Mouse (Mus musculus): ENCODE measurements around the gene Ppif. TPM values are rescaled to one million over a fixed set of nuclear protein-coding genes. Genes with fewer than 3 reads are reported as not detected.

The Ppif gene
- polyA plus RNA-seq, 1 experiment: 49.4 TPM

DNA sequence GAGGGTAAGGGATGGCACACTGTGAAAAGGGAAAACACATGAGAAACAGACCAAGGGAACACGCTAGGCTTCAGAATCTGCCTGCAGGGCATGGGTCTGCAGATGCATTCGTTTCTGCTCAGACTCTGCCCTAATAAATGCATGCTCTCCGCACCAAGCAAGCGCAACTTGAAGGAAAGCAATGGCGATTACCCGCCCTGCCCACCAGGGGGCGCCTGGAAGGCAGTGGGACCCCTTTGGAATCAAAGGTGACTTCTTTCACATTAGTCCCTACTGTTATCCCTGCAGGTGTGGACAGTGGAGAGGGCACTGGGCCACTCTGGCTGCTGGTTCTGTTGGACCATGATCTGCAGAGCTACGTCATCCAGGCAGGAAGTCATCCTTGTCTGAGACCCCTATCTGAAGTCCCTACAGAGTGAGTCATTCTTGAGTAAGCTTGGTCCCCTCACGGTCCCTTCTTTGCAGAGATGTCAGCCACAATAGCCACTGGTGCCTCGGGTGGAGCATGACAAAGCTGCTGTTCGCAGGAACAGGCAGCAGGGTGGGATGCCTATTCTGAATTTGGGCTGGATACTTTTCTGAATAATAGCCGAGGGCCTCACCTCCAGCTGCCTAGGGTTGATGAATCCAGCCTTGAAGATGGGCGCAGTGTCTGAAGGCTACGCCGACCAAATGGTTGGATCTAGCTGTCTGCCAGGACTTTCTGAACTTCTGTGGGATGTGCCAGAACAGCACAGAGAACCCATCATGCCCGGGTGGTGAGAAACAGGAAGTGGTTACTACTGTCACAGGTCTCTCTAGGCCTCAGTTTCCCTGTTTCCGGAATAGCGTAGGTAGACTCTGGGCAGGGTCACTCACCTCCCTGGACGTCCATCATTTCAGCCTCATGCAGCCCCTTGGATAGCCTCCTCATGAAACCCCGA, 32.5 kb downstream of the Ppif start:
- Histone ChIP-seq H3K4me3 (ENCODE audit: insufficient read depth, low read length) (no peak overlapping the region), H3K4me1 (ENCODE audit: control insufficient read depth, insufficient read depth, low read length) (no peaks in the 10 kb centered on the region), H3K27ac (ENCODE audit: insufficient read depth, low read length) (no peak overlapping the region)
- TF ChIP-seq CTCF (IDR thresholded peaks at IDR 0.05; ENCODE audit: extremely low read depth, insufficient read depth, low read length): peak; percentile 57
- no peak for TF ChIP-seq POLR2A (IDR thresholded peaks at IDR 0.05; ENCODE audit: extremely low read depth, insufficient read depth, low read length)

DNA sequence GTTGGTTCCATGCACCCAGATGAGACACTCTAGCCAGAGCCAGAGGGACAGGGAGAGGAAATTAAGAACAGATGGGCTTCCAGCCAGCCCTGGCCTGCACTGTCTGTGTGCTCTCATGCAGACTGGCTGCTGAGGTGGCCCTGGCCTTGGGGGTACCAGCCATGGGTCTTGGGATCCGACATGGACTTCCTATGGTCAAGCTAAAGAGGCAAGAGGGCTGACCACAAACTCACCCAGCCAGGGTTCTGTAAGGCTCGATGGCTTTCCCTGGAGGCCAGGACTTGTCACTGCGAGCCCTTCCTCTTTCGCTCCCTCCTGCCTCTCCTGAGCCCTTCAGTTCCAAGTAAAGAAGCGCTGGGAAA, 33.2 kb downstream of the Ppif start:
- Histone ChIP-seq H3K4me1 (ENCODE audit: control insufficient read depth, insufficient read depth, low read length) (no peaks in the 10 kb centered on the region), H3K27ac (ENCODE audit: insufficient read depth, low read length) (no peak overlapping the region), H3K4me3 (ENCODE audit: insufficient read depth, low read length) (no peak overlapping the region)
- TF ChIP-seq POLR2A (IDR thresholded peaks at IDR 0.05; ENCODE audit: extremely low read depth, insufficient read depth, low read length) (no peak), CTCF (IDR thresholded peaks at IDR 0.05; ENCODE audit: extremely low read depth, insufficient read depth, low read length) (no peak)

DNA sequence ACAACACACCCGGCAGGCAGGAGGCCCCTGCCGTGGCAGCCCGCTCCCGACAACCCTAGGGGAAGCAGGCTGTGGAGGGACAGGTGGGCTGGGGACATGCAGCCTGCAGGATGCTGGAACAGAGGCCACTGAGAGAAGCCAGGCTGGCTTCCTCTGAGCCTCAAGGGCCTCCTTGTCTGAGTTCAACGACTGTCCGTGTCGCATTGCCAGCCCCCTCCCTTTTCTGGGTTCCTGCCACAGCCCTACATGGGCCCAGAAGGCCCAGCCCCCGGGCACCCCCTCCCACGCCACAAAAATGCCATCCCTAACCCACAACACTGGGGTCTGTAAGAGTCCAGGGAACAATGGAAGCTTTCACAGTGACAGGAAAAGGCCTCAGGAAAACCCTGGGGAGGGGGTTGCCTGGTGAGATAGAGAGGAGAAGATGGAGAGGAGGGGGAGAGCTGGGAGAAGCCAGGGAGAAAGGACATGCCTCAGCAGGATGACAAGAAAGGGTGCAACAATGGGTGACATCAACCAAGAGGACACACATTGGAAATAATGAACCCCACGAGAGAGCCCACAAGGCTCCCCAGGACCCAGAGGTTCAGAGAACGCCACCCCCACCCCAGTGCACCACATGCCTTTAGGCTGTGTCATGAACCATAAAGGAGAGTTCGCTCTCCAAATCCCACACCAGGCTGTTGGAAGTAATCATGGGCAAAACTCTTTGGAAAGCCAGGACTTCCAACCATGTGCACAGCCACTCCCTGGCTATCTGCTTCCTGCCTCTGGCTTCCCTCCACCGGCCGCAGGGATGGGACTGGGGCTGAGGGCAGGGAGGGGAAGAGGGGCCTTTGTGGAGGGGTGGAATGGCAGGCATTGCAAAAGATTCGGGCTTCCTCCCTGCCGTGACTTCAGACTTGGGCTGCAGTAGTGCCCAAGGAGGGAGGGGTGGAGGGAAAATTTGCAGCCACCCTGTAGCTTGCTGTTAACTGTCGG, 41.1 kb downstream of the Ppif start:
- Histone ChIP-seq H3K4me3 (ENCODE audit: insufficient read depth, low read length) (no peak overlapping the region), H3K4me1 (ENCODE audit: control insufficient read depth, insufficient read depth, low read length) (no peaks in the 10 kb centered on the region), H3K27ac (ENCODE audit: insufficient read depth, low read length) (peak overlapping the region; percentile 57; the same call in 1 of the 2 replicates)
- TF ChIP-seq CTCF (IDR thresholded peaks at IDR 0.05; ENCODE audit: extremely low read depth, insufficient read depth, low read length): no peak

DNA sequence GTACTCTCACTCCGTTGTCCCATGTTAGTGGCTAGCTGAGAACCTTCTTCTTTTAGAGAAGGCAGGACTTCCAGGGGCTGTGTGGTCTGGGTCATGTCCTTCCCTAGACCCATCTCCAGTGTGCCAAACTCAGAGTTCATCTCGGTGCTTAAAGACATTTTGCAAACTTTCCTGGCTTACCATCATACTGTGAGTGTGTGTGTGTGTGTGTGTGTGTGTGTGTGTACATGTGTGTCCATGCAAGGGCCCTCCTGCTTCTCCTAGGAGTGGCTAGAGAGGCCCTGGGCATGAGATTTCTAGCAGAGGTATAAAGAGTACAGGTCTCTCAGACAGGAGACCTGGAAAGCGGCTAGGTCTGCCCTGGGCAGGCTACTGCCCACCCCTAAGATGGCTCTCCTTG, 42.2 kb downstream of the Ppif start:
- no peak overlapping the region for H3K27ac ChIP-seq (ENCODE audit: insufficient read depth, low read length)
- no peaks in the 10 kb centered on the region for H3K4me1 ChIP-seq (ENCODE audit: control insufficient read depth, insufficient read depth, low read length)
- H3K4me3 ChIP-seq (ENCODE audit: insufficient read depth, low read length): no peak overlapping the region
- TF ChIP-seq CTCF (IDR thresholded peaks at IDR 0.05; ENCODE audit: extremely low read depth, insufficient read depth, low read length) (no peak), POLR2A (IDR thresholded peaks at IDR 0.05; ENCODE audit: extremely low read depth, insufficient read depth, low read length) (no peak)

DNA sequence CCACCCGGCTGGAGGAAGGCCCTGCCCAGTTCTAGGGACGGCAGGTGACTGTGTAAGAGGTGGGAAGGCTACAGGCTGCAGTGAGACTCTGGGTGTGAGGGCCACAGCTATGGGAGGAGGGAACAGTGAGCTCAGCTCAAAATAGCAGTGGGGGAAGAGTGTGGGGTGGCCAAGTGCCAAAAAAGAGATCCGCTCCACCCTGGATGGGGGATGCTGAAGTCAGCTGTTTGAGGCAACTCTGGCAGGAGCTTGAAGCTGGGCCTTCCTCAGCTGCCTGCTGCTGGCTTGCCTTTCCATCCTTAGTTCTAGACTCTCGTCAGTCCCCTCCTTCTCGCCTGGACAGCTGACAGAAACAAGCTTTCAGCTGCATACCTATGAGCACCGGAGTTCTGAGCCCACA, 42.6 kb downstream of the Ppif start:
- Histone ChIP-seq H3K27ac (ENCODE audit: insufficient read depth, low read length) (no peak overlapping the region), H3K4me3 (ENCODE audit: insufficient read depth, low read length) (no peak overlapping the region), H3K4me1 (ENCODE audit: control insufficient read depth, insufficient read depth, low read length) (no peaks in the 10 kb centered on the region)
- TF ChIP-seq POLR2A (IDR thresholded peaks at IDR 0.05; ENCODE audit: extremely low read depth, insufficient read depth, low read length) (no peak), CTCF (IDR thresholded peaks at IDR 0.05; ENCODE audit: extremely low read depth, insufficient read depth, low read length) (no peak)

DNA sequence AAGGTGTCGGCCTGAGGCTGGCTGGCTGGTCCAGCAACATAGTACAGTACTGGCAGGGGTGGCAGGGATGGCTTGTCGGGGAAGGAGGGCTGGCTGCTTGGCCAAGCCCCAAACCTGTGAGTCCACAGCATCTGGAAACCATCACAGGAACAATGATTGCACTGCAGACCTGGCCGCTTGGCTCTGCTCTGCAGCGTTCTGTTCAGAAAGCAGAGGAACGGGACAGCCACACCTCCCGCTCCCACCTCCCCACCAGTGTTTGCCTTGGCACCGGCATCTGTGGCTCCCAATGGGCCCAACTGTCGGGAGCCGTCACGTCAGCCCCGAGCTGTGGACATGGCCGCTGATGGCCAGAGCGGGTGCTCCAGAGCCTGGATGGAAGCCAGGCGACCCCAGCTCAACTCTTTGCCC, 44.6 kb downstream of the Ppif start:
- no peaks in the 10 kb centered on the region for H3K4me1 ChIP-seq (ENCODE audit: control insufficient read depth, insufficient read depth, low read length)
- no peak overlapping the region for H3K4me3 ChIP-seq (ENCODE audit: insufficient read depth, low read length)
- H3K27ac ChIP-seq (ENCODE audit: insufficient read depth, low read length): no peak overlapping the region
- TF ChIP-seq CTCF (IDR thresholded peaks at IDR 0.05; ENCODE audit: extremely low read depth, insufficient read depth, low read length) (no peak), POLR2A (IDR thresholded peaks at IDR 0.05; ENCODE audit: extremely low read depth, insufficient read depth, low read length) (no peak)

DNA sequence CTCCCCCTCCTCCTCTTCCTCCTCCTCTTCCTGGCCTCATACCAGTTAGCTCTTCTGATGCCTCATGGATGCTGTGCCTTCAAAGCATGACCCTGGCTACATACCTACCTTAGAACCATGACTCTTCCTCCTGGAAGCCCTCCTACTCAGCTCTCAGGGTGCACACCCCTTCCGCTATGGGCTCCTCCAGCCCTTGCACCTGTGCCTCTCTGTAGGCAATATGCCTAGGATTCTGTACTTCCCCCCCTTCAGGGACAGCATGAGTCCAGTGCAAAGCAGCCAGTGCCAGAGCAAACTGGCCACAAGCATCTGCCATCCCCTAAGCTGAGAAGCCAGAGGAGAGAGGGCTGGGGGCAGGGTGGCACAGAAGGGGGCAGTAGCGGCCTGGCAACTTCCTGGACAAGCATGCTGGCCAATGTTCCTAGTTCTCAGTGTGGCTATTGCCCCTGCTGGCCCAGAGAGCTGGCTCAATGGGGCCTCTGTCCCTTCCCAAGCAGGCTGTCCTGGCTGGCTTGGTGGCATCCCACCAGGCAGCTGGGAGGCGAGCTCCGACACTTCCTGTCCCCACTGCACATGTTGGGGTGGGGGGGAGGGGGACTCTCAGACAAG, 46.1 kb downstream of the Ppif start:
- Histone ChIP-seq H3K4me1 (ENCODE audit: control insufficient read depth, insufficient read depth, low read length) (no peaks in the 10 kb centered on the region), H3K27ac (ENCODE audit: insufficient read depth, low read length) (peak overlapping the region; percentile 10; the same call in 1 of the 2 replicates), H3K4me3 (ENCODE audit: insufficient read depth, low read length) (no peak overlapping the region)
- TF ChIP-seq CTCF (IDR thresholded peaks at IDR 0.05; ENCODE audit: extremely low read depth, insufficient read depth, low read length) (peak; percentile 3; the same call in 1 of the 2 replicates), POLR2A (IDR thresholded peaks at IDR 0.05; ENCODE audit: extremely low read depth, insufficient read depth, low read length) (no peak)

DNA sequence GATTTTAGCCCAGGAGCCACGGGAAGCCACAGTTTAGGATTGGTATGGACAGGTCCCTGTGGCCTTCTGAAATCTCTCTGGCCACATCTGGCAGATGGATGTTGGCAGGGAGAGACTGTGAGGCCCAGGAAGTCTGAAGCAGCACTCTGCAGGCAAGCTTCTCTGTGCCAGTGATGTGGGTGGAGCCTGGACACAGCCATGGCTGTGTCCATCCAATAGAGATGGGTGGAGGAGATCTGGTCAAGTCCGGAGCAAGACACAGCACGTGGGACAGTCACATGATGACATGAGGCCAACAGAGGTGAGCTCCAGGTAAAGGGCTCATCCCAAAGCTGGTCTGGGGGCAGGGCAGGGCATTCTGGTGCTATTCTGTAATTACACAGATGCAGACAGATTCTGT, 47.3 kb downstream of the Ppif start:
- Histone ChIP-seq H3K4me3 (ENCODE audit: insufficient read depth, low read length) (no peak overlapping the region), H3K27ac (ENCODE audit: insufficient read depth, low read length) (peak overlapping the region; percentile 83), H3K4me1 (ENCODE audit: control insufficient read depth, insufficient read depth, low read length) (no peaks in the 10 kb centered on the region; the same call in 1 of the 2 replicates)
- TF ChIP-seq POLR2A (IDR thresholded peaks at IDR 0.05; ENCODE audit: extremely low read depth, insufficient read depth, low read length) (no peak), CTCF (IDR thresholded peaks at IDR 0.05; ENCODE audit: extremely low read depth, insufficient read depth, low read length) (no peak)

DNA sequence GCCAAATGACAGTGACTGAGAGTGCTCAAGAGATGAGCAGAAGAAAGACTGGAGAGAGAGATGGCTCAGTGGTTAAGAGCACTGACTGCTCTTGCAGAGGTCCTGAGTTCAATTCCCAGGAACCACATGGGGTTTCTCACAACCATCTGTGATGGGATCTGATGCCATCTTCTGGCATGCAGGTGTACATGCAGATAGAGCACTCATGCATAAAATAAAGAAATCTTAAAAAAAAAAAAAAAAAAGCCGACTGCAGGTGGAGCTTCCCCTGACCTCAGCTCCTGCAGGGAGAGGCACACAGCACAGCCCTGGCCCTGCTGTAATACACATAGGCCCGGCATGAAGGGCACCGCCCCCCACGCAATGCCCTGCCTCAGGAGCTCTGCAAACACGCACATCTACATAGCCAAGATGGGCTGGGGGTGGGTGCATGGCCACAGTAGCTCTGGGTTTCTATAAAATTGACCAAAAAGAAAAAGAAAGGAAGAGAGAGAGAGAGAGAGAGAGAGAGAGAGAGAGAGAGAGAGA, 48.0 kb downstream of the Ppif start:
- Histone ChIP-seq H3K4me3 (ENCODE audit: insufficient read depth, low read length) (no peak overlapping the region), H3K27ac (ENCODE audit: insufficient read depth, low read length) (no peak overlapping the region), H3K4me1 (ENCODE audit: control insufficient read depth, insufficient read depth, low read length) (no peaks in the 10 kb centered on the region; the same call in 1 of the 2 replicates)
- TF ChIP-seq POLR2A (IDR thresholded peaks at IDR 0.05; ENCODE audit: extremely low read depth, insufficient read depth, low read length): no peak
- no peak for TF ChIP-seq CTCF (IDR thresholded peaks at IDR 0.05; ENCODE audit: extremely low read depth, insufficient read depth, low read length)
